Mouse (Mus musculus): Measurements from ENCODE around the gene Gps1. TPM values are rescaled to one million over a fixed set of nuclear protein-coding genes. Genes with fewer than 3 reads are reported as not detected.

Gps1 gene
- polyA plus RNA-seq, 1 experiment = 84.7 TPM

GRCm38 (mm10) chr11:120829757-120830532 is 45.9 kb downstream of the Gps1 start:
- TF ChIP-seq GATA1 (IDR thresholded peaks at IDR 0.05; ENCODE audit: low read length) = no peak

DNA sequence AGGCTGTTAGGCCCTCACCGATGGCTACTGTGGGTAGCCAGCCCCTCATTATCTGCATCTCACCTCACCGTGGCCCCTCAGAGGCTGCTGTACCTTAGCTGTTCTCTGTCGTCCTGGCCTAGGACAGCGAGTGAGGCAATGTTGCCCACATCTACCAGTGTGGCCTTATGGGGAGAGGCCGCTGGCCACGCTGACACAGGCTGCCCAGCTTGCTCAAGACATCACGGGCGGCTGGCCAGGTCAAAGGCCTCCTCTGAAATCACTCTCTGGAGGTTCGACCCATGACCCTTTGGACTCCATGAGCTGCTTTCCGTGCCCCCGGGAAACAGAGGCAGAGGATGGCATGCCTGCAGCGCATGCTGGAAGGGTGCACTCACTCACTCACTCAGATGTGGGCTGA is 46.6 kb downstream of the Gps1 start:
- no peak for TF ChIP-seq GATA1 (IDR thresholded peaks at IDR 0.05; ENCODE audit: low read length)

- TF ChIP-seq GATA1 (IDR thresholded peaks at IDR 0.05; ENCODE audit: low read length) = no peak
Observed at GRCm38 (mm10) chr11:120831659-120832440, 47.8 kb downstream of the Gps1 start.

DNA sequence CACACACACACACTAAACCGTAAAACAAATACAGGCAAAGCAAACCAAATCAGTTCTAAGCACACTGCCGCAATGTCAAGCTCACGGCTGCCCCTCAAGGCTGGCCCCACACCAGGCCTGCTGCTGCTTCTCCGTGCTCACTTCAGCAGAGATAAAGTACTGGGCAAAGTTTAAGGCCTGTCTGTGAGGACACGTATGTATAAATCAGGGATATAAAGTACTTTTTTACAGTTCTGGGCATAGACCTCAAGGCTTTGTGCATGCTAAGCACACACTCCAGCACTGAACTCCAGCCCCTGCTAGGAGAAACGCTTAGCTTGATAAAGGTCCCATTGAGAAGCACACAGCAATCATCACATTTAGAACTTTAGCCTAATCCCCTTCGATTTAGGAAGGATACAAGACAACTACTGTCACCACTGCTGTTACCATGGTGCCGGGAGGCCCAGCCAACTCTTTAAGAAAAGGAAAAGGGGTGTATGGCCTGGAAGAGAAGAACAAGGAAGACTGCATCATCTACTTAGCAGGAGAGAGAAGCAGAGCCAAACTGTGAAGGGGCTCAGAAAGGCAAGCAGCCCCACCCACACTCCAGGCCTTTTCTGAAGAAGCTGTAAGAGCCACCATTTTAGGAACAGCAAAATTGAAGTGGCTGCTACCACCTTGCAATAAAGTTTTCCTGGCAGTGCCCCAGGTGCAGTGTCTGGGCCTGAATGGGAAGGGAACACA is 49.6 kb downstream of the Gps1 start:
- TF ChIP-seq GATA1 (IDR thresholded peaks at IDR 0.05; ENCODE audit: low read length) = no peak

Other genes starting within 250 kb of the Gps1 start
- gene Mcrip1, start 234.5 kb upstream of the Gps1 start, polyA plus RNA-seq (2012) = 170 and 215 TPM in 2 replicates
- gene Ppp1r27, start 233.1 kb upstream of the Gps1 start, polyA plus RNA-seq (2012) = not detected in 2 replicates
- 559 and 642 TPM in 2 replicates for gene P4hb, start 211.0 kb upstream of the Gps1 start, polyA plus RNA-seq (2012)
- gene Arhgdia, start 202.6 kb upstream of the Gps1 start, polyA plus RNA-seq (2012) = 1,177 and 1,217 TPM in 2 replicates
- 539 and 588 TPM in 2 replicates for gene Alyref, start 185.9 kb upstream of the Gps1 start, polyA plus RNA-seq (2012)
- gene Anapc11, start 185.9 kb upstream of the Gps1 start, polyA plus RNA-seq (2012) = 200 and 289 TPM in 2 replicates
- 1.7 and 2.3 TPM in 2 replicates for gene Npb, start 175.8 kb upstream of the Gps1 start, polyA plus RNA-seq (2012)
- 149 and 196 TPM in 2 replicates for gene Pcyt2, start 166.3 kb upstream of the Gps1 start, polyA plus RNA-seq (2012)
- gene Sirt7, start 159.0 kb upstream of the Gps1 start, polyA plus RNA-seq (2012) = 108 and 170 TPM in 2 replicates
- gene Mafg, start 150.7 kb upstream of the Gps1 start, polyA plus RNA-seq (2012) = 44.0 and 52.0 TPM in 2 replicates
- gene Pycr1, start 140.5 kb upstream of the Gps1 start, polyA plus RNA-seq (2012) = 1.8 and 3.2 TPM in 2 replicates
- gene Myadml2, start 136.1 kb upstream of the Gps1 start, polyA plus RNA-seq (2012) = not detected in 2 replicates
- gene Notum, start 123.1 kb upstream of the Gps1 start, polyA plus RNA-seq (2012) = not detected in 2 replicates
- gene Aspscr1, start 111.3 kb upstream of the Gps1 start, polyA plus RNA-seq (2012) = 215 and 275 TPM in 2 replicates
- gene Cenpx, start 70.5 kb upstream of the Gps1 start, polyA plus RNA-seq (2012) = 42.0 and 251 TPM in 2 replicates
- 28.7 and 33.4 TPM in 2 replicates for gene Lrrc45, start 70.3 kb upstream of the Gps1 start, polyA plus RNA-seq (2012)
- gene Rac3, start 62.8 kb upstream of the Gps1 start, polyA plus RNA-seq (2012) = 1.6 and 2.7 TPM in 2 replicates
- 28.9 and 50.8 TPM in 2 replicates for gene Dcxr, start 57.0 kb upstream of the Gps1 start, polyA plus RNA-seq (2012)
- not detected in 2 replicates for gene Cbr2, start 52.2 kb upstream of the Gps1 start, polyA plus RNA-seq (2012)
- 2,256 and 2,629 TPM in 2 replicates for gene Hmga1b, start 21.5 kb upstream of the Gps1 start, polyA plus RNA-seq (2012)
- 50.0 and 86.3 TPM in 2 replicates for gene Rfng, start 65 bp upstream of the Gps1 start, polyA plus RNA-seq (2012)
- gene Dus1l, start 12.1 kb downstream of the Gps1 start, polyA plus RNA-seq (2012) = 184 and 189 TPM in 2 replicates
- gene Fasn, start 40.3 kb downstream of the Gps1 start, polyA plus RNA-seq (2012) = 420 and 762 TPM in 2 replicates
- 2.1 and 2.3 TPM in 2 replicates for gene Ccdc57, start 148.6 kb downstream of the Gps1 start, polyA plus RNA-seq (2012)
- 0.93 and 1.6 TPM in 2 replicates for gene Slc16a3, start 164.2 kb downstream of the Gps1 start, polyA plus RNA-seq (2012)
- gene Csnk1d, start 207.1 kb downstream of the Gps1 start, polyA plus RNA-seq (2012) = 195 and 204 TPM in 2 replicates